Mouse (Mus musculus): Measurements from ENCODE around the gene Fam69a.

The Fam69a gene

GRCm38 (mm10) chr5:107900206-107901013 is 86.5 kb downstream of the Fam69a start, which contains the start of gene Rpl5:
Gene Rpl5, plus strand, starts transcription at chr5:107900502.
- peak; percentile 98 for DNase-seq

GRCm38 (mm10) chr5:107896265-107896664 is 90.6 kb downstream of the Fam69a start:
- no peak for DNase-seq

- no peak for DNase-seq
These were observed 92.2 kb downstream of the Fam69a start for GRCm38 (mm10) chr5:107894676-107895075.

- DNase-seq: peak; percentile 51
These were observed 95.4 kb downstream of the Fam69a start for GRCm38 (mm10) chr5:107891515-107891914.

- no peak for DNase-seq
These were observed 96.6 kb downstream of the Fam69a start for GRCm38 (mm10) chr5:107889994-107890888.

GRCm38 (mm10) chr5:107880710-107881109 is 106.2 kb downstream of the Fam69a start:
- DNase-seq: no peak

GRCm38 (mm10) chr5:107877053-107877452 is 109.8 kb downstream of the Fam69a start:
- DNase-seq: no peak

GRCm38 (mm10) chr5:107875261-107875611 is 111.6 kb downstream of the Fam69a start:
- no peak for DNase-seq

- no peak for DNase-seq
These were observed 112.2 kb downstream of the Fam69a start, which contains the start of gene Evi5 for GRCm38 (mm10) chr5:107874561-107875260. Gene Evi5, minus strand, starts transcription at chr5:107875107.

- no peak for DNase-seq
These were observed 113.0 kb downstream of the Fam69a start for GRCm38 (mm10) chr5:107873886-107874302.

- no peak for DNase-seq
These were observed 113.6 kb downstream of the Fam69a start for GRCm38 (mm10) chr5:107873330-107873729.

GRCm38 (mm10) chr5:107869701-107870100 is 117.2 kb downstream of the Fam69a start:
- peak; percentile 54 for DNase-seq

GRCm38 (mm10) chr5:107868905-107869424 is 117.9 kb downstream of the Fam69a start:
- peak; percentile 95 for DNase-seq

GRCm38 (mm10) chr5:107867970-107868904 is 118.6 kb downstream of the Fam69a start:
- DNase-seq: peak; percentile 74

- peak; percentile 62 for DNase-seq
These were observed 120.5 kb downstream of the Fam69a start for GRCm38 (mm10) chr5:107866127-107867126.

- no peak for DNase-seq
These were observed 122.9 kb downstream of the Fam69a start for GRCm38 (mm10) chr5:107863971-107864370.

- peak; percentile 34 for DNase-seq
These were observed 127.9 kb downstream of the Fam69a start for GRCm38 (mm10) chr5:107858963-107859362.

Data from lung, postnatal 36 days (tissue).